ENCODE assay signal across 23 mouse cellular contexts in the genomic region with DNA sequence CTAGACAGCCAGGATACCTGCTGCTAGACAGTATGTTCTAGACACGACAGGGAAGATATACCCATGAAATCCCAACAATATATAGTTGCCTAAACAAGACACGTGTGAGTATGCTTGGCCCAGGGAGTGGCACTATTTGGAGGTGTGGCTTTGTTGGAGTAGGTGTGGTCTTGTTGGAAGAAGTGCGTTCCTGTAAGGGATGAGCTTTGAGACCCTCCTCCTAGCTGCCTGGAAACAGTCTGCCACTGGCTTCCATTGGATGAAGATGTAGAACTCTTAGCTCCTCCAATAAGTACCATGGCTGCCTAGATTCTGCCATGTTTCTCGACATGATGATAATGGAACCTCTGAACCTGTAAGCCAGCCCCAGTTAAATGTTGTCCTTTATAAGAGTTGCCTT. TPM values are rescaled to one million over a fixed set of nuclear protein-coding genes. Genes with fewer than 3 reads are reported as not detected.
A peak's percentile ranks its signal among the peaks of the same experiment; 100 is the strongest.
DNase-seq lines count a peak whose midpoint lies in the region; ATAC-seq and TF ChIP-seq lines count a peak whose summit lies in the region.
"Had no signal": no experiment of that assay in that cellular context is flagged by ENCODE, and none has a peak within 500 bp of the region (broad histone marks: within the 10 kb centered on the region; RNA-seq: fewer than 3 reads in every experiment).

No protein-coding gene starts in this region.

- ATAC-seq in liver, embryonic 13.5 days (ENCODE audit: low read depth), result no peak
- no peak for ATAC-seq in liver, embryonic 11.5 days (replicated peaks; ENCODE audit: low FRiP score)
- ATAC-seq: CD4-positive, CD25-positive, alpha-beta regulatory T cell, adult 4 months; forebrain, embryonic 13.5 days; forebrain, embryonic 15.5 days; forebrain, postnatal 0 days had no signal

- TF ChIP-seq CTCF in heart, adult 2 months (IDR thresholded peaks at IDR 0.05), result no peak

- no peaks in the 10 kb centered on the region; the same call in 1 of the 2 replicates for H3K79me2 ChIP-seq in heart, adult 2 months (replicated peaks; ENCODE audit: control insufficient read depth, insufficient read depth, low read length)

- TF ChIP-seq POLR2A in heart, adult 2 months (IDR thresholded peaks at IDR 0.05; ENCODE audit: insufficient read depth, low read depth, low read length), result no peak

- peaks cover 12% of the 10 kb centered on the region for H3K36me3 ChIP-seq in heart, adult 2 months (ENCODE audit: control insufficient read depth, insufficient read depth, low read length)
- peaks cover 16% of the 10 kb centered on the region; the same call in 1 of the 2 replicates for H3K36me3 ChIP-seq in liver, embryonic 13.5 days
- peaks cover 4% of the 10 kb centered on the region; the same call in 1 of the 2 replicates for H3K36me3 ChIP-seq in liver, embryonic 11.5 days (ENCODE audit: control insufficient read depth, insufficient read depth, low read length)
- H3K36me3 ChIP-seq: embryonic facial prominence, embryonic 10.5 days; embryonic facial prominence, embryonic 12.5 days; forebrain, embryonic 15.5 days had no signal

- H3K4me3 ChIP-seq in heart, adult 2 months, result no peak overlapping the region
- H3K4me3 ChIP-seq in liver, embryonic 13.5 days (replicated peaks), result no peak overlapping the region
- H3K4me3 ChIP-seq in liver, embryonic 11.5 days (ENCODE audit: low read depth, low read length), result no peak overlapping the region
- no peak overlapping the region for H3K4me3 ChIP-seq in brown adipose tissue, adult 24 weeks (ENCODE audit: insufficient read depth, low read depth, low read length)
- H3K4me3 ChIP-seq: embryonic facial prominence, embryonic 10.5 days; embryonic facial prominence, embryonic 12.5 days; forebrain, embryonic 13.5 days; forebrain, embryonic 15.5 days had no signal

- H3K9me3 ChIP-seq in liver, embryonic 13.5 days (replicated peaks), result no peaks in the 10 kb centered on the region
- H3K9me3 ChIP-seq in liver, embryonic 11.5 days (ENCODE audit: control insufficient read depth, low read length), result no peaks in the 10 kb centered on the region
- H3K9me3 ChIP-seq: embryonic facial prominence, embryonic 10.5 days; embryonic facial prominence, embryonic 12.5 days; forebrain, embryonic 13.5 days; forebrain, embryonic 15.5 days had no signal

- WGBS in heart, adult 2 months, result 92% methylated on average over 4 of the region's 4 CpGs
- 60% methylated on average over 4 of the region's 4 CpGs for WGBS in liver, embryonic 13.5 days (ENCODE audit: insufficient replicate concordance)
- 75% methylated on average over 4 of the region's 4 CpGs for WGBS in liver, embryonic 11.5 days

- DNase-seq in heart, adult 11 months, result peak; percentile 55
- no peak for DNase-seq in heart, adult 2 months
- DNase-seq in liver, embryonic 13.5 days, result no peak
- DNase-seq in liver, embryonic 11.5 days (ENCODE audit: low spot score), result no peak
- DNase-seq in R1 (ENCODE audit: low read depth, low spot score), result peak; percentile 86
- no peak for DNase-seq in frontal cortex, postnatal 36 days (ENCODE audit: low spot score in 2 of 2)
- DNase-seq in B cell, adult 2 months, result no peak
- DNase-seq: adrenal gland, adult 2 months; adrenal gland, postnatal 10 days; adrenal gland, postnatal 25 days; cerebellum, adult 11-12 months; cerebellum, adult 2 months; cerebellum, adult 9-10 months; cerebellum, postnatal 10 days; cerebellum, postnatal 25 days; forebrain, postnatal 0 days had no signal

- H3K4me2 ChIP-seq in liver, embryonic 13.5 days, result no peak overlapping the region
- H3K4me2 ChIP-seq in liver, embryonic 11.5 days, result no peak overlapping the region
- H3K4me2 ChIP-seq: embryonic facial prominence, embryonic 12.5 days; forebrain, embryonic 13.5 days; forebrain, embryonic 15.5 days had no signal

- H3K9ac ChIP-seq in heart, adult 2 months (ENCODE audit: low read depth, low read length), result no peak overlapping the region
- H3K9ac ChIP-seq in liver, embryonic 13.5 days, result no peak overlapping the region
- no peak overlapping the region for H3K9ac ChIP-seq in liver, embryonic 11.5 days (ENCODE audit: low read depth, low read length)
- H3K9ac ChIP-seq: embryonic facial prominence, embryonic 12.5 days; forebrain, embryonic 13.5 days; forebrain, embryonic 15.5 days; forebrain, postnatal 0 days had no signal

- TF ChIP-seq EP300 in heart, adult 2 months (IDR thresholded peaks at IDR 0.05; ENCODE audit: insufficient read depth, low read depth, low read length), result no peak

- no peaks in the 10 kb centered on the region for H3K27me3 ChIP-seq in heart, adult 2 months (ENCODE audit: control insufficient read depth, insufficient read depth, low read length)
- H3K27me3 ChIP-seq in liver, embryonic 13.5 days, result no peaks in the 10 kb centered on the region
- H3K27me3 ChIP-seq in liver, embryonic 11.5 days (replicated peaks; ENCODE audit: control insufficient read depth, insufficient read depth, low read length), result no peaks in the 10 kb centered on the region
- H3K27me3 ChIP-seq: CH12.LX; embryonic facial prominence, embryonic 12.5 days; forebrain, embryonic 13.5 days; forebrain, embryonic 15.5 days had no signal

- intact Hi-C loops in heart, adult 2 months (cut with DNase I), result no loop called here

- peaks cover 8% of the 10 kb centered on the region; the same call in 1 of the 2 replicates for H3K4me1 ChIP-seq in heart, adult 2 months (ENCODE audit: control insufficient read depth, insufficient read depth, low read length)
- peaks cover 51% of the 10 kb centered on the region for H3K4me1 ChIP-seq in liver, embryonic 13.5 days (replicated peaks)
- peaks cover 11% of the 10 kb centered on the region for H3K4me1 ChIP-seq in liver, embryonic 11.5 days (replicated peaks; ENCODE audit: control insufficient read depth, insufficient read depth, low read length)
- H3K4me1 ChIP-seq in brown adipose tissue, adult 24 weeks (ENCODE audit: control insufficient read depth, insufficient read depth, insufficient read length, low read length), result peaks cover 9% of the 10 kb centered on the region
- H3K4me1 ChIP-seq: embryonic facial prominence, embryonic 10.5 days; embryonic facial prominence, embryonic 12.5 days had no signal

- no peak overlapping the region for H3K27ac ChIP-seq in heart, adult 2 months
- peak overlapping the region; percentile 47; the same call in 1 of the 2 replicates for H3K27ac ChIP-seq in liver, embryonic 13.5 days
- no peak overlapping the region for H3K27ac ChIP-seq in liver, embryonic 11.5 days (ENCODE audit: low read depth, low read length)
- H3K27ac ChIP-seq in brown adipose tissue, adult 24 weeks (replicated peaks; ENCODE audit: low read depth, low read length), result 0 out of 2 replicates have a peak overlapping the region, but pooled peaks have one; percentile 26
- H3K27ac ChIP-seq: embryonic facial prominence, embryonic 10.5 days; embryonic facial prominence, embryonic 12.5 days; forebrain, embryonic 13.5 days; forebrain, embryonic 15.5 days had no signal

RNA-seq across cellular contexts. Expression of a gene that starts 10.6 kb away (rescaled TPM):
- 10 to 100 TPM; 19.8 to 23.6 TPM for total RNA-seq in heart, adult 2 months (2021)
- 21.5 and 33.5 TPM in 2 replicates for polyA plus RNA-seq in heart, adult 2 months (2012; rRNA removed)
- polyA plus RNA-seq in liver, embryonic 13.5 days (2015; fragmentation: Nextera tagmentation; extraction: Ambion mirVana), result 41.1 and 45.2 TPM in 2 replicates
- 58.9 and 68.3 TPM in 2 replicates for polyA plus RNA-seq in liver, embryonic 11.5 days (2014; fragmentation: Nextera tagmentation; extraction: Ambion mirVana)
- polyA plus RNA-seq in brown adipose tissue, adult 24 weeks (2012; ENCODE audit: insufficient read depth, insufficient read length, missing spikeins), result 97.6 and 181 TPM in 2 replicates

RNA-seq across cellular contexts. Expression of a gene that starts 25.7 kb away (rescaled TPM):
- 1 to 10 TPM; 1.3 to 1.8 TPM for total RNA-seq in heart, adult 2 months (2021)
- 0.70 and 2.0 TPM in 2 replicates for polyA plus RNA-seq in heart, adult 2 months (2012; rRNA removed)
- 29.7 and 37.3 TPM in 2 replicates for polyA plus RNA-seq in liver, embryonic 13.5 days (2015; fragmentation: Nextera tagmentation; extraction: Ambion mirVana)
- 45.0 and 45.7 TPM in 2 replicates for polyA plus RNA-seq in liver, embryonic 11.5 days (2014; fragmentation: Nextera tagmentation; extraction: Ambion mirVana)
- 1.3 TPM in 1 of 2 replicates, not detected in the other for polyA plus RNA-seq in brown adipose tissue, adult 24 weeks (2012; ENCODE audit: insufficient read depth, insufficient read length, missing spikeins)

Comparison
In these comparisons a context has a peak if more than half of its experiments do, and no peak if none do; other contexts are left out.
1. DNase-seq: peak in heart, adult 11 months (single experiment) and R1 (single experiment); none in heart, adult 2 months (0 of 2), liver, embryonic 13.5 days (single experiment), liver, embryonic 11.5 days (single experiment), frontal cortex, postnatal 36 days (0 of 2) and B cell, adult 2 months (0 of 2).
2. H3K27ac ChIP-seq: peak in liver, embryonic 13.5 days (single experiment) and brown adipose tissue, adult 24 weeks (single experiment); none in heart, adult 2 months (single experiment) and liver, embryonic 11.5 days (single experiment).
3. RNA of a gene that starts 25.7 kb away (polyA plus RNA-seq): 45.0 to 45.7 TPM in liver, embryonic 11.5 days and 29.7 to 37.3 TPM in liver, embryonic 13.5 days; 0.70 to 2.0 TPM in heart, adult 2 months and 1.3 TPM in brown adipose tissue, adult 24 weeks; every median in the first group is over 10 times any median in the second.